Mouse (Mus musculus): ENCODE data around the gene Ccm2. TPM values are rescaled to one million over a fixed set of nuclear protein-coding genes. Genes with fewer than 3 reads are reported as not detected.
A peak's percentile ranks its signal among the peaks of the same experiment; 100 is the strongest.
"Not testable (repeated sequence)": the region's sequence is repeated elsewhere in the genome, so short reads cannot be mapped to it uniquely, and the experiment has no call there.

Gene Ccm2
- polyA plus RNA-seq, 1 experiment, result 29.6 TPM

DNA sequence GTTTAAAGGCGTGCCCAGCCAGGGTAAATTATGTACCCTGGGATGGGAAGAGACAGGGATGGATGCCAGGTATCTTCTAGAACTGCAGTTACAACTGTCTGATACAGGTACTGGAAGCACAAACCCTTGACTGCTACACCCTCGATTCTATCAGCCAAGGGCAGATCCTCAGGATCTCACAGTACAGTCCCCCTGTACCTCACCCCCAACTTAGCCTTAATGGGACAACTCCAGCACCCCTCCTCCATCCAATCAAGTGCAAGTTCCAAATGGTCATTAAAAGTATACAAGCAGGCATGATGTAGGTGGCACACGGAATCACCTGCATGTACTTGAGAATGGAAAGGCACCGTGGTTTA is 21.8 kb upstream of the Ccm2 start:
- H3K4me3 ChIP-seq (ENCODE audit: insufficient read depth, low read depth, low read length), result no peak overlapping the region
- H3K27ac ChIP-seq (replicated peaks; ENCODE audit: low read depth, low read length), result no peak overlapping the region
- no peaks in the 10 kb centered on the region; the same call in 1 of the 2 replicates for H3K4me1 ChIP-seq (ENCODE audit: control insufficient read depth, insufficient read depth, insufficient read length, low read length)

- no peaks in the 10 kb centered on the region; the same call in 1 of the 2 replicates for H3K4me1 ChIP-seq (ENCODE audit: control insufficient read depth, insufficient read depth, insufficient read length, low read length)
- no peak overlapping the region for H3K4me3 ChIP-seq (ENCODE audit: insufficient read depth, low read depth, low read length)
- no peak overlapping the region for H3K27ac ChIP-seq (replicated peaks; ENCODE audit: low read depth, low read length)
Measured at GRCm38 (mm10) chr11:6525241-6525640, 21.4 kb upstream of the Ccm2 start.

DNA sequence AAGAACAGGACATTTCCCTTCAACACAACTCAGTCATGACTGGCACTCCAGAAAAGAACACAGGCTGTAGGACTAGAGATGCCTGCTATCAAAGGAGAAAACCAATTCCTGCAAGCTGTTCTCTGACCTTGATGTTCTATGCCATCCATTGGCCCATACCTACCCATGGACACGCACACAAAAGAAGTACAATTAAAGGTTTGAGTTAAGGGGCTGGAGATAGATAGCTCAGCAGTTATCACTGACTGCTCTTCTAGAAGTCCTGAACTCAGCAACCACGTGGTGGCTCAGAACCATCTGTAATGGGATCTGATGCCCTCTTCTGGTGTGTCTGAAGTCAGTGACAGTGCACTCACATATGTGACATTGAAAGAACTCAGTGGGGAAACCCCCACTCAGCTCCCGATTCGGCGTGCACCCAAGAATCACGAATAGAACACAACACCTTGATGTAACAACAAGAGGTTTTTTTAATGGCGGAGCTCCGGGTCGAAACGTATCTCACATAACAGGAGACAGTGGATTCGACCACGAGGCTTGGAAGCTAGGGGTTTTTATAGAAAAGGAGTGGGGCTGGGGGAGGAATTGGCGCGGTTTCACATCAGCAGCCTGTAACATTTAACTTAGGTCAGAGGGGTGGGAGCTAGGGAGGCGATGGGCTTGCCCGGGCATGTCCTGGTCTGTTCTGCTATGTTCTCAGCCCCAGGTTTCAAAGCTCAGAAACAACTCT is 20.0 kb upstream of the Ccm2 start:
- H3K27ac ChIP-seq (replicated peaks; ENCODE audit: low read depth, low read length); H3K4me3 ChIP-seq (ENCODE audit: insufficient read depth, low read depth, low read length); H3K4me1 ChIP-seq (ENCODE audit: control insufficient read depth, insufficient read depth, insufficient read length, low read length): not testable (repeated sequence)

DNA sequence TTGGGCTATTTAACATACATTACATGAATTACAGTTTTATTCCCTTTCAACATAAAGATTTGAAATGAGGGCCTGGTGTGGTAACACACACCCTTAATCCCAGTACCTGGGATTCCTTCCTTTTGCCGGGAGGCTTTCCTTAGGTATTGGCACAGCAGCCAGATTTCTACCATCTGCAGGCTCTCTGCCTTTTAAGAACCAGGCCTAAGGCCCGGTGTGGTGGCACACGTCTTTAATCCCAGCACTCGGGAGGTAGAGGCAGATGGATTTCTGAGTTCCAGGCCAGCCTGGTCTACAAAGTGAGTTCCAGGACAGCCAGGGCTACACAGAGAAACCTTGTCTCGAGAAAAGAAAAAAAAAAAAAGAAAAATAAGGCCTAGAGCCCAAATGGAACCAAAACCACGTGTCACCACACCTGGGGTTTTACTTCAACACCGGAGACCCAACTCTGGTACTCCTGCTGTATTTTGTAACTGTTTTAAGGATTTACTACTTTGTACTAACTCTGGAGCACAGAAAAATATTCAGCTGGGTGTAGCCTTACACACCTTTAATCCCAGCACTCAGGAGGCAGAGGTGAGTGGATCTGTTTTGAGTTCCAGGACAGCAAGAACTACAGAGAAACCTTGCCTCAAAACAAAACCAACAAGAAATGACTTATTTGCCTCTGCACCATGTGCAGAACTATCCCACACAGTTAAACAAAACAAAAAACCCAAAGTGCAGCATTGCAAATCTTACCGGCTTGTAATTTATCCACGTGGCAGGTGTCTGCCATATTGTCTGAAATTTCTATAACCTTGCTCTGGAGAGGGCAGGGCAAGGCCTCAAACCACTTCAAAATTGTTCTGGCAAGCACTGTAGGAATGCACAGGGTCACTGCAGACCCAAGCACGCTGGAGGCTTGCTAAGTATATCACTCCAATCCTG is 19.2 kb upstream of the Ccm2 start:
- Histone ChIP-seq H3K4me1 (ENCODE audit: control insufficient read depth, insufficient read depth, insufficient read length, low read length) (no peaks in the 10 kb centered on the region; the same call in 1 of the 2 replicates), H3K27ac (replicated peaks; ENCODE audit: low read depth, low read length) (peak overlapping the region; percentile 81), H3K4me3 (ENCODE audit: insufficient read depth, low read depth, low read length) (peak overlapping the region; percentile 73)

DNA sequence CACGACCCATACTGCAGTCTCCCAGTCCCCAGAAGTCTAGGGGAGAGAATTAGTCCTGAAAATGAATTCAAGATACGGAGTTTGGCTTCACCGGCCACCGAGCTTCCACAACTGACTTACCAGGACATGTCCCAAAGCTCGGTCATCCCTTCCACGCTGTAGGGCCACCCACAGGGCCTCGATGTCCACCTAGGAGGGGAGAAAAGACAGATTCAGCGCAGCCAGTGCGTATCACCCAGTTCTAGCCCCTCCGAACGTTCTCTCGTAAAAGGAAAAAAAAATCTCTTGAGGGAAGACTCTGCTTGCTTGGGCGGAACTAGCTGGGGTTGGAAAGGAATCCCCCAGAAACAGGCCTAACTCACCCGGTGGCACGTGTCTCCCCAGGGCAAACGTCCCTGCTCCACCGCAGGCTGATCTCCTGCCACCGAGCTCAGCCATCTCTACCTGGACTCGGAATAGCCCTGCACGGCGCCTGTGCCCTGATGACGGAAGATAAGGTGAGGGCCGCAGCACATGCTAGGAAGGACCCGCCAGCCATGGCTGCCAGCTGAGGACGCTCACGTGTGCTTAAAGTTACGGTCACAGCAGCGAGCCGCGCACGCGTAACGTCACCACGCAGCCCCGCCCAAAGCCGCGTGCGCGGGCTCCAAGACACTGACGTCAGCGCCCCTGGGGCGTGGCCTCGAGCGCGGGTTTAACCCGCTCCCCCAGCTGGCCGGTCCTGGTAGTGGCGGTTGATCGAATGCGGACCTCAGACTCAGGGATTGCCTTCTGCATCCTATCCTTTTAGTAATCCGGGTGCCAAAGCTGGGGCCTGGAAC is 18.3 kb upstream of the Ccm2 start:
- Histone ChIP-seq H3K27ac (replicated peaks; ENCODE audit: low read depth, low read length) (peak overlapping the region; percentile 81), H3K4me1 (ENCODE audit: control insufficient read depth, insufficient read depth, insufficient read length, low read length) (no peaks in the 10 kb centered on the region; the same call in 1 of the 2 replicates), H3K4me3 (ENCODE audit: insufficient read depth, low read depth, low read length) (peak overlapping the region; percentile 73)

- H3K4me1 ChIP-seq (ENCODE audit: control insufficient read depth, insufficient read depth, insufficient read length, low read length), result no peaks in the 10 kb centered on the region; the same call in 1 of the 2 replicates
- H3K27ac ChIP-seq (replicated peaks; ENCODE audit: low read depth, low read length), result 0 out of 2 replicates have a peak overlapping the region, but pooled peaks have one; percentile 50
- H3K4me3 ChIP-seq (ENCODE audit: insufficient read depth, low read depth, low read length), result no peak overlapping the region
Measured at GRCm38 (mm10) chr11:6529961-6530360, 16.7 kb upstream of the Ccm2 start.

- no peak overlapping the region for H3K4me3 ChIP-seq (ENCODE audit: insufficient read depth, low read depth, low read length)
- H3K27ac ChIP-seq (replicated peaks; ENCODE audit: low read depth, low read length), result no peak overlapping the region
- no peaks in the 10 kb centered on the region; the same call in 1 of the 2 replicates for H3K4me1 ChIP-seq (ENCODE audit: control insufficient read depth, insufficient read depth, insufficient read length, low read length)
Measured at GRCm38 (mm10) chr11:6530746-6531145, 15.9 kb upstream of the Ccm2 start.

DNA sequence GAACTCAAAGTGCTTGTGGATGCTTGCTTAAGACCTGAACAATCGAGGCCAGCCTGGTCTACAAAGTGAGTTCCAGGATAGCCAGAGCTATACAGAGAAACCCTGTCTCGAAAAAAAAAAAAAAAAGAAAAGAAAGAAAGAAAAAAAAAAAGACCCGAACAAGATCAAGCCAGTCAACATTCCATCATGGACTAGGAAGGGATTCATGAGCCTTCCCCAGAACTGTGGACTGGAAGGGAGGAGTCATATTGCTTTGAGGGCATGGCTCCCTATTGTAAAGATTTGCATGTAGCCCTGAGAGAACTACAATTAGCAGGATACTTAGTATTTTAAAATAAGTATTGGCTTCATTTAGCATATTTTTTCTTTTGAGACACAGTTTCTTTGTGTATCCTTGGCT is 2.0 kb upstream of the Ccm2 start:
- Histone ChIP-seq H3K27ac (replicated peaks; ENCODE audit: low read depth, low read length) (no peak overlapping the region), H3K4me3 (ENCODE audit: insufficient read depth, low read depth, low read length) (no peak overlapping the region), H3K4me1 (ENCODE audit: control insufficient read depth, insufficient read depth, insufficient read length, low read length) (peaks cover 4% of the 10 kb centered on the region; the same call in 1 of the 2 replicates)

- peaks cover 4% of the 10 kb centered on the region; the same call in 1 of the 2 replicates for H3K4me1 ChIP-seq (ENCODE audit: control insufficient read depth, insufficient read depth, insufficient read length, low read length)
- H3K27ac ChIP-seq (replicated peaks; ENCODE audit: low read depth, low read length), result no peak overlapping the region
- no peak overlapping the region for H3K4me3 ChIP-seq (ENCODE audit: insufficient read depth, low read depth, low read length)
Measured at GRCm38 (mm10) chr11:6545186-6545856, 1.4 kb upstream of the Ccm2 start.

GRCm38 (mm10) chr11:6545857-6546192 is 862 bp upstream of the Ccm2 start:
- Histone ChIP-seq H3K4me1 (ENCODE audit: control insufficient read depth, insufficient read depth, insufficient read length, low read length) (peaks cover 4% of the 10 kb centered on the region; the same call in 1 of the 2 replicates), H3K27ac (replicated peaks; ENCODE audit: low read depth, low read length) (peak overlapping the region; percentile 79), H3K4me3 (ENCODE audit: insufficient read depth, low read depth, low read length) (peak overlapping the region; percentile 52)

DNA sequence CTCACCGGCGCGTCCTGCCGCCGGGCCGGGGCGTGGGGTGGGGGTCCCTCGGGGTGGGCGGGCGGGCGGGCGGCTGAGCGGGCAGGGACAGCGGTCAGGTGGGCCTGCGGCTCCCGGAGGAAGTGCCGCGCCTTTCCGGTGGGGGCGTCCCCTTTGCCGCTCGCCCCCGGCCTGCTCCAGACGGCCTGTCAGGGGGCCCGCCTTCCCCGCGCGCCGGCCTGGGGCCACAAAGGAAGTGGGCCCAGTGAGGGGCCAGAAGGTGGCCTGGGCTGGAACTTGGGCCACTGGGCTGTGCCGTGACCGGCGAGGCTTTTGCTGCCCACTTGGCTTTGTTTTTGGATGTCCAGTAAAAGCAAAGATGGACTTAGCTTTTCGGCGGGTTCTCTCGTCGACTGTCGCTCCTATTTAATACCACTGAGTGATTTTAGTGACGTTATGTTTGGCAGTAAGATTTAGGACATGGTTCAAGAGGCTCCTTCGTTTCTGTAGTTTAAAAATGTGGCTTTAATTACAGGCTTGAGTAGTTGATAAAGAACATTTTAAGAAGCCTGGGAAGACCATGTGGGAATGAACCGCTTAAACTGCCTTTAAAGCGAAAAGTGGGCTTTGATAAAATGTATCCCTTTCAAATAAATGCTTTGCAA is 472 bp downstream of the Ccm2 start:
- H3K4me1 ChIP-seq (ENCODE audit: control insufficient read depth, insufficient read depth, insufficient read length, low read length), result peaks cover 4% of the 10 kb centered on the region; the same call in 1 of the 2 replicates

GRCm38 (mm10) chr11:6547696-6548325 is 1.1 kb downstream of the Ccm2 start:
- peak overlapping the region; percentile 90 for H3K27ac ChIP-seq (replicated peaks; ENCODE audit: low read depth, low read length)
- peak overlapping the region; percentile 67 for H3K4me3 ChIP-seq (ENCODE audit: insufficient read depth, low read depth, low read length)
- H3K4me1 ChIP-seq (ENCODE audit: control insufficient read depth, insufficient read depth, insufficient read length, low read length), result peaks cover 4% of the 10 kb centered on the region; the same call in 1 of the 2 replicates

More for the DNA sequence above, 472 bp downstream of the Ccm2 start:
- peak overlapping the region; percentile 90 for H3K27ac ChIP-seq (replicated peaks; ENCODE audit: low read depth, low read length)
- H3K4me3 ChIP-seq (ENCODE audit: insufficient read depth, low read depth, low read length), result peak overlapping the region; percentile 67

DNA sequence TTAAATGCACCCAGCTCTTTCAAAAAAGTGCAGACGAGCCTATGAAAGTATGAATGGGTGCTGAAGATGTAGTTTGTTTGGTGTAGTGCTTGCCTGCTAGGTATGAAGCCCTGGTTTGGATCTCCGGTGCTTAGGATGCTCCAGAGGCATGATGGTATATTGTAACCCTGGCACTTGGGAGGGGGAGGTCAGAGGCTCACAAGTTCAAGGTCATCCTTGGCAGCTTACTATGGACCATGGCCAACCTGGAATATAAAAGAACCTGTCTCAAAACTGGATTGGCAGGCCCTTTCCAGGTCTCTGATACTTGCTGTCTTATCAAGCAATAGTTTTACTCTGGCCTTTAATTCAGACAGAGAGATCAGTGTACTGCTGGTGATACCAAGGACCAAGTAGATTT is 3.1 kb downstream of the Ccm2 start:
- no peak overlapping the region for H3K27ac ChIP-seq (replicated peaks; ENCODE audit: low read depth, low read length)
- H3K4me3 ChIP-seq (ENCODE audit: insufficient read depth, low read depth, low read length), result no peak overlapping the region
- H3K4me1 ChIP-seq (ENCODE audit: control insufficient read depth, insufficient read depth, insufficient read length, low read length), result peaks cover 6% of the 10 kb centered on the region; the same call in 1 of the 2 replicates
